Mouse (Mus musculus) left cerebral cortex, adult 18-20 months (tissue): ENCODE data around the gene Taf3. TPM values are rescaled to one million over a fixed set of nuclear protein-coding genes. Genes with fewer than 3 reads are reported as not detected.

Experiments
- DNase-seq, 2 experiments: peaks; one replicate each; pipeline ENCODE4 v3.0.0; 2021 to 2022; ENCODE audit warnings: low spot score in 2 of 2, mixed read lengths in 1 of 2
- total RNA-seq, 2 experiments: library from RNA; stranded (reverse); gene quantifications; 2 replicates each; pipeline ENCODE4 v1.2.3; 2021

Taf3 gene
- total RNA-seq, 2 experiments from 2014 or later, result 14.3 to 17.1 TPM

DNA sequence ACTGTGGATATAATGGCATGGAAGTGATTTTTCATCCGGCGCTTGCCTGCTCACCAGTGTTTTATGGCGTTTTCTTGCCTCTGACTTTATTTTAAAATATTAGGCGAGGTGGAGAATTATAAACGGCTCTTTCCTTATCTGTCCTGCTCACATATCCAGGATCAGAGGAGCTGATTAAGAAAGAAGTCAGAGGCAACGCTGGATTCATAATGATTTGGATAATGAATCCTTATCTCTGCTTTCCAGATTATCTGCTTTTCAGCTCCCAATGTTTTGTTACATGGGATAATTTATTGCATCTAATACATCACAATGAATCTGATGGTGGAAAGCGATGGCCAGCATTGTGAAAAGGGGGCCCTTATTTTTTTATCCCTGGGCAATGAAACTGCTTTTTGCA is 155.9 kb downstream of the Taf3 start:
- no peak for DNase-seq

DNA sequence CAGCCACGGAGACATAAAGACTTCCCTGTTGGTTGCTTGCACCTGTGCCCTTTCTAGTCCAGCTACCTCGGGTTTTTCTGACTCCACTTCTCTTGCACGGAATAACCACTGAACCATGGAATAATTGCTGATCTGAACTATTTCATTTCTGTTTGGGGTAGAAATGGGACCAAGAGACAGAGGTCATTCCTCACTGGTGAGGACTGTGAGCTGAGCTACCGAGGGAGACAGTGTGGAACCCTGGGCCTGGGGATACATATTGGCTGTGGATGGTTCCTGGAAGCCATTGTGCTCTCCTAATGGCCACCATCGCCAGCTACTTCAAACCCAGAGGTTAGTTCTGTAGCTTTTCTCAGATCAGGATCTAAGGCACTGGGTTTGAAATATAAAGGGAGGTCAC is 157.5 kb downstream of the Taf3 start:
- no peak for DNase-seq

DNA sequence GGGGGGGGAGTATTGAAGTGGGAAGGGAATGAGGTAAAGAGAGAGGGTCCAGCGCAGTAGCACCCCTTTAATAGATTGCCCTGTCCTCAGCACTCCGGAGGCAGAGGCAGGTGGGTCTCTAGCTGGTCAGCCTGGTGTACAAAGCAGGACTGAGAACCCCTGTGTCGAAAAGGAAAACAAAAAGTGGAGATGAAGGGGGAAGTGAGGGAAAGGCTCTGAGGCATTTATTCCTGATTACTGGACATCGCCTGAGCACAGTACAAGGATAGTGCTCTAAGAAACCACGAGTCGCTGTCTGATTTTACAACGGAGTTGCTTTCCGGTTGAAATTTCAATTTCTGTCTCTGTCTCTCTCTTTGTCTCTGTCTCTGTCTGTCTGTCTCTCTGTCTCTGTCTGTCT is 158.1 kb downstream of the Taf3 start:
- DNase-seq, result no peak

DNA sequence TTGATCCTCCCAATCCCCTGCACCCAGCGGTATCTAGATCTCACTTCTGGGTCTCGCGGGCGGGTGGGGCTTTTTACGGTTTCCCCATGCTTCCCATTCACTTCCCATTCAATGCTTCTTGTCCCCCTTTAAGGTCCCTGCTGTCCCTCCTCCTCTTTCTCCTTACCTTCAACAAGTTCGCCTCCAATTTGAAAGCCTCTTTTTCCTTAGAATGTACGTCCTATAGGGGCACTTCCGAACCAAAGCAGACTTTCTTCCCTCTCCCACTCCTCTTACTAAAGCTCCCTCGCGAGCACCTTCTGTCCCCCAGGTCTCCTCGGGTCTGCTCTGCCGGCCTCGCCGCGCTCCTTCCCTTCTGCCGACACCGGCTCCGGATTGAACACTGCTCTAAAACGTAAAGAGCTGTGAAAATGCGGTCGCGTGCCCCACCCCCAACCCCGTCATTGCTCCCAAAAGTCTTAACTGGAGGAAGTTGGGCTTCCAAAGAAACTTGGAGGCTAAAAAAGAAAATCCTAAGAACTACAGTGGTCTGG is 158.7 kb downstream of the Taf3 start, which contains the start of gene Gata3:
Gene Gata3, minus strand, starts transcription at position 384 of the 533 bp plus-strand sequence.
- DNase-seq, result no peak

DNA sequence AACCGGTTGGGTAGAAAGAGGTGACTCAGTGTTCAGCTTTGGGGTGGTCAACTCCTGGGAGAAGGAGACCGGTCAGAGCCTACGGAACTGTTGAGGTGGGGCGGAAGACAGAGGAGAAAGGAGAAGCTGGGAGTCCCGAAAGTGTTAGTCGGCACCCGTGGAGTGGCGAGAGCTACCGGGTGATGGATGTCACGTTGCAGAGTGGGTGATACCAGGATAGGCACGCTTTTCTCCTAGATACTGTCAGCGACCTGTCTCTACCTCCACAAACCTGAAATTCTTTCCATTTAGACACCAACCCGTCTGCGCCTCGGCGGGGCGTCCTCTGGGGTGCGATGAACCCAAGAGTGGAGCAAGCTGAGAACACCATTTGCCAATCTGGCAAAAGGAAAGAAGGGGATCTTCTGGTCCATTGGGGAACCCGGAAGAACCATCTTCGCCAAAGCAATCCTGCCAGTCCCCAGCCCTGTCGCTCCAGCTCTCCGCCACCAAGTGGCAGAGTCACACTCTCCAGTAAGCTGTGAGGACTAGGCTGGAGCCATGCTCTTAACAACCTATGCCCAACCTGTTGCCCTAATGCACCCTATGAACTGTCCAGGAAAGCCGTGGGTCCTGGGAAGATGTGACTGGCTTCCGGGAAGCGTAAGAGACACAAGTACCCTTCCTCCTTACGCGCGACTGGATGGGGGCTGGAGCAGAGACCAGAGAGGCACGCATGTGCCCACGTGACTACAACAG is 159.3 kb downstream of the Taf3 start, which contains the start of gene 9230102O04Rik:
Gene 9230102O04Rik, minus strand, starts transcription at position 628 of the 738 bp plus-strand sequence.
- DNase-seq, result no peak

DNA sequence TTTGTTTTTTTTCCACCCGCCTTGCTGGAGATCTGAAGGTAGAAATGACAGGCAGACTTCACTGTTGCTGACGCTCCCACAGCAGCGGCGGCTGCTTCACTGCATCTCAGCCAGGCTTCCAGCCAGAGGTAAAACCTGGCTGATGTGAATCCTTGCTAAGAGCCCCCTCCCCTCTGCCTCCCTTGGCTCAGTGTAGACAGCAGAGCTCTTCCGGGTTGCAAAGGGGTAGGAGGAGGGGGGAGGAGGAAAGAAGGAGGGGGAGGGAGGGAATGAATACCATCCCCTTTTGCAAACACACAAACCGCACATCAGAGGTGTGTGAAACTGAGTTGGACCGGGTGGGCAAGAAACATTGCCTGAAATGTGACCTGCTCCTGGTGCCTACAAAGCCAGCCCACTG is 160.8 kb downstream of the Taf3 start:
- no peak for DNase-seq

DNA sequence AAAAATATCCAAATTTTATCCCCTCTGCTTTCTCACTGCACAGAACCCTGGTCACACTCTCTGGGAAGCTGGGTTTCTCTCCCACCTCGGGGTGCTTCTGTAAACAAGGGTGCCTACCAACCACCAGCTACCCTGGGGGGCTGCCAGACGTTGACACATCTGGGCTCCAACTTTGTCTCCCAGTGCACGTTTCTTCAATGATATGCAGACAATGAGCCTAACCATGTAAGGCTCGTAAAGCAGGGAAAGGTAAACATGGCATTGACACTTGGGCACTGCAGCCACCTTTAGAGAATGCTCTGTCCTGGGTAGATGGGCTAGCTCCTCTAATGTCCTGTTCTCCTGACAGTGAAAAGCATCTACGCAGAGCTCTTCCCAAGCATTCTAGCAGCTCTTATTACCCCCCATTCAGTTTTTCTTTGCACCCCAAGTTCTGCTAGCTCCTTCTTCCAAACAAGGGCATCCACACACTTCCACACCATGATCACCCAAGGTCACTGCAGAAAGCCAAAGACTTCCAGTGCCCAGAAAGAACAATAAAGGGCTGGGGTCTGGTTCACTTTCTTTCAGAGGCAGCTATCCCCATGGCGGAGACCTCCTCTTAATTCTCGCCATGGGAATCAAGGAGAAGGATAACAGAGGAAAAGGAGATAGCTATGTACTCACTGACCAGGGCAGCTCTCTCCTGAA is 161.3 kb downstream of the Taf3 start:
- no peak for DNase-seq

DNA sequence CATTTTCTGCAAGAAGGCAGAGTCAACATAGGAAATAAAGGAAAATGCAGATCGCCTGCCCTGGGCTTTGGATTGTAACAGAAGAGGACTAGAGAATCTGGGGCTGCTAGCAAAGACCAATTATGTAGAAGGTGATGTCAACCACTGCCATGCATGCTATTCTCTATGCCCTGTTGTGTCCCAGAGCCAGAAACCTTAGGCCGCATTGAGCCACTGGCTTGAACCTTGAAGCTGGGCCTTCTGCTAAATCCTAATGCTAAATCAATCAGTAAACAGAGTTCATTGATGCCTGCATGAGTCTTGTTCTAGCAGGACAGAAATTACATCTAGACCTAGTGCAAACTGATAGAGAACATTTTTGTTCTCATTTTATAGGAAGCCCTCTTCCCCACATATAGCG is 162.4 kb downstream of the Taf3 start:
- DNase-seq, result no peak

DNA sequence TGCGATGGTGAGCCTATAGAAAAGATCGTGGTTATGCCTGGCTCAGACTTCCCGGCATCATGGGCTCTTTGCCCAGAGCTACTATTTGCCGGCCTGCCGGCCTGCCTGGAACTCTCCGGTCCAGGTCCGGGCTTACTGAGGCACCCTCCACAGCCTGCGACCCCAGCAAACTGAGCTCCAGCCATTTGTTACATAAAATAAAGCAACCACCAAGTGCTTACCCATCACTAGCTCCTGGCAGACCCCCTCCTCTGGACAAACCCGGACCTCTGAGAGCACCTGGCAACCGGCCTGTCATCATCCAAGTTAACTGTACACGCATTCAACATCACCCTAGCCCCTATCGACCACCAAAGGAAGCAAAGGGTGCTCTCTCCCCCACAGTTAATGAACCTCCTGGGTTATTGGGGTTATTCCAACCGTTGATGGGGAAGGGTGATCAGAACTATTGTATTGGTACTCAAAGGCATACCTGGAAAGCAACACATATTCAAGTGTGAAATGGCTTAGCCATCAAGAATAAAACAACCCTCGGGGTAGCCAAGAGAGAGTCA is 163.1 kb downstream of the Taf3 start:
- no peak for DNase-seq

DNA sequence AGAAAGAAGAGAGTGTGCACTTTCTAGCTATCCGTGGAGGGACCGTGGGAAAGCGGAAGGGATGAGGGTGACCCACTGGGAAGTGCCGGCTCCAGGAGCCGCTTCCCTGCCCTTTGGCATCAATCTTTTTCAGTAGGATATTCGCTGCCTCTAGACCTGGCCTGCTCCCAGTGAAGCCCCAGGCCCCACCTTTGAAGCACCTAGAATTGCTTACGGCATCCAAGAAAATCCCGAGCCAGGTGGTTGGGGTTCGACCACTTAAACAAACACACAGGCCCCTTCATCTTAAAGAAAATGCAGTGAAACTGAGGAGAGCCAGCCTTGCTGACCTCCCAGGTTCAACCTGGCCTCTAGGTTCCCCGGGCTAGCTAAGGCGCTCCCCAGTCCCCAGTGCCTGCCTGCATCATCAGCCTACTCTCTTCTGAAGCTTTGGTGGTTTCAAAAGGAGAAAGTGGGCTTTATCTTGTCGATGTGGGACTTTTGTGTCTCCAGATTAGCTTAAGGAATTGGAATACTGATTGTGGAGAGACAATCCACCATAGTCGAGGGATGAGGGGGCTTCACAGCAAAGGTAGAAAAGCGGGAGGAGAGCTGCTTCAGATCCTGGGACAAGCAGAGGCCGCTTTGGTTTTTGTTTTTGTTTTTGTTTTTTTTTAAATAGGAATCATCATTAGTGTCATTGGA is 163.7 kb downstream of the Taf3 start:
- DNase-seq, result no peak

DNA sequence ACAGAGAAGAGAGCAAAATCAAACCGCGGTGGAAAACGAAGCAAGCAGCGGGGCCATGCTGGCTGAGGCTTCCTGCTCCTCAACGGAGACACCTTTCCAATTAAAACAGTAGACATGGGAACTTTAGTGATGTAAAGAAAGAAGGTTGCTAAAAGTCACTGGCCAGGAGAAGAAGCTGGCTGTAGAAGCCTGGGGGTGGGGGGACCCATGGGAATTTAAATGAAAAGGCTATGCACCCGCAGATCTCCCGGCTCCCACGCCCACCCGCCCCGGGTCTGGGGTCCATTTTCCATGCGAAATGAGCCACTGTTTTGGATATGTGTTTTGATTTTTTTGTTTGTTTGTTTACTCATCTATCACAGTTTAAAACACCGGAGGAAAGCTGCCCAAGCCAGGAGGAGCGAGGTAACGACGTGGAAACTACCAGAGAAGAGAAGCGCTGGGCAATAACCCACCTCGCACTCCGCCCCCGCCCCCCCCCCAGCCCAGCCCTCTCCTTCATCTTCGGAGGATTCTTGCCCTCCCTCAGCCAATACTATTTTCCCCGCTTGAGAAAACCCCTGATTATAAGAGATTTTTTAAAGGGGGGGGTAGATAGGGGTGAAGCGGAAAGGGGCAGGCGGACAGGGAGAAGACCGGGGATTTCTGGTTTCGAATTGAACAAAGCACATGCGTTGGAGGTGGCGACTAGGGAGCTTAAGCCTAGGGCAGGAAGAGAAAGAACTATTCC is 164.4 kb downstream of the Taf3 start:
- no peak for DNase-seq

DNA sequence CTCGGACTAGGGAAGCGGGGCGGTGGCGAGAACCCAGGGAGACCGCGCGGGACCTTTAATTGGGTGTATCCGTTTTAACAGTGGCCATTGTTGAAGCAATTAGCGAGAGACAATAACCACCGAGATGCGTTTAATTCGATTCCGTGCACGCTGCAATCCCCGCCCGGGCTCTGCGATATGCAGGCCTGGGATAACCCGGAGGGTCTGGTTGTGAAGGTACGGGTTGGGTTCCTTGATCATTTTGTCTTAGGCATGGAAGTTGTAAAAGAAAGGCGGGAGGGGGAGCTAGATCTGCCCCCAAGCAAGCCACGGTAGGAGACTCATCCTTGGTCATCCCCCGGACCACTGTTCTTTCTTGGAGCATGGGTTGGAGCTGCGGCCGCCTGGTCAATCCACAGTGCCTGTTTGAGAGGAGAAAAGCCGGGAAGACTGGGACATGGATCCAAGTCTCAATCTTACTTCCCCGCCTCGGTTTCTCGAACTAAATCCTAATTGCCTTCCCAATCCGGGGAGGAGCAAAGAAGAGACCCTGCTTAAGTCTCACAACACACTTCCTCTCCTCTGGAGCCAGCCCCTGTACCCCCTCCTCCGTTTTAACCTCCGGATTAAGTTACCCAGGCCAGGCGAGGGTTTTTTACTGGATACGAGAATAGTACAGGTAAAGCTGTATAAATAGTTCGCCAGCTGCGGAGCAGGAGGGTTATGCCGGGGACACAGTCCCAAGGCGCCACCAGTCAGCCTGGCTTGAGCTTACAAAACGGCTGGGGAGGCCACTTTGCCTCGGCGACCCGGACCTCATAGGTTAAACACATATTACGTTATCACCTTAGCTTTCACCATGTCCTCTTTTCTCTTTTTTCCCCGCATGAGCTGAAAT is 165.2 kb downstream of the Taf3 start:
- DNase-seq, result no peak

DNA sequence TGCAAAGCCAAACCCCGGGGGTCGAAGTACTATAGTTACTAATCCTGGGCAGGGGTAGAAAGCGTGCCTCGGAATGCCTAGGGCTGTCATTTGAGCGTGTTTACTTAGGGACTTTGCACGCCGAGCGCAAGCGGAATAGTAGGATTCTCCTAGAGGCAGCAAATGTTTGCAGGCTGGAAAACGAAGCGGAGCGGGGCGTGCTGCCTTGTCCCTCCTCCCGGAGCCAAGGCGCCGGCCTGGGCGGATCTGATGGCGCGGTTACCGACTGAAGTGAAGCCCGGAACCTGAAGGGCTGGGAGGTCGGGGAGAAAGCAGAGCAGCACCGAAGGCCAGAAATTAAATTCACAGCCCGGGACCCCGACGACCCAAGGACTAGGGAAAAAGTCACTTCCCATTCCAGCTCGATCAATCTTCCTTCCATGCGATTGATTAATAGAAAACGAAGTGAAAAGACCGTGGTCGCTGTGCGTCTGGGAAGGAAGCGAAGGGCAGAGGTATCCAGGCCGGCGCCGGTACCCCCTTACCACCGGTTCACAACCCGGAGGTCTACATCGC is 165.9 kb downstream of the Taf3 start:
- DNase-seq, result no peak

DNA sequence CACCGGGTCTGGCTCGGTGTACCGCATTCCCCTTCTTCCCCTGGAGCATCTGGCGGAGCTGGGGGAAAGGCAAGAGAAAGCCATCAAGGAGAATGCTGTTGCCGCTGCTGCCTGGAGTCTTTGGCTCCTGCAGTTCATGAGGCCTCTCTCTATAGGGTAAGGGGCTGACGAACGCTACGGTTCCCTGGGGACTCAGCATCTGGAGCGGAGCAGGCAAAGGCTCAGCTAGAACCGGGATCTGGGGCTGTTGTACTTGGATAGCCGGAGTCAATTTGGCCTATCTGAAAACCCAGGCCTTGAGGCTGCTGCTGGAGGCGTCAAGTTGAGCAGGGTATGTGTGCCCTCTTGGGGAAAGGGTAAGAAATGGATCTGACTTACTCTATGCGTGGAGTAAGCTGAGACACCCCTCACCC is 166.8 kb downstream of the Taf3 start:
- DNase-seq, result no peak

DNA sequence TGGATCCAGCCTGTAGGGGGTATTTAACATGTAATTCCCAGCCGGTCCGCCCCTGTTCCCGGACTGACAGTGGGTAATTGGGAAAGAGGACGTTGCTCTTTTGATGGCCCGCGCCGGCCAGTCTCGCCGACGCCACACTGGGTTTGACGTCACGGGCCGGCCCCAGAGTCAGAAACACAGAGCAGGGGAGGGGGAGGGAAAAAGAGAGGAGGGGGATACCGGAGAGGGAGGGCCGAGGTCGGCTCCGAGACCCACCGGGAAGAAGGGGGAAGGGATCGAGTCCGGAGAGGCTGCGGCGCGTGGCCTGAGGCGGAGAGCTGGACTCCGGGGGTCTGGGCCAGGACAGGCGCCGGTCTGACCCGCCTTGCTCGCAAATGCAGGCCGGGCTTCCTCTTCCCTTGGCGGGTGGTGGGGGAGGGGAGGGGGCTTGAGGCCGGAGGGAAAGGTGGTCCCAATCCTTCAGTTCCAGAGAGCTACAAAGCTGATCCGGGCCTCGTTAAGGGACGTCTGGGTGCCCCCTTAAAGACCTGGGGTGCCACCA is 167.3 kb downstream of the Taf3 start, which contains the start of gene 4930412O13Rik:
Gene 4930412O13Rik, plus strand, starts transcription at position 202 of the 541 bp plus-strand sequence.
- DNase-seq, result no peak

DNA sequence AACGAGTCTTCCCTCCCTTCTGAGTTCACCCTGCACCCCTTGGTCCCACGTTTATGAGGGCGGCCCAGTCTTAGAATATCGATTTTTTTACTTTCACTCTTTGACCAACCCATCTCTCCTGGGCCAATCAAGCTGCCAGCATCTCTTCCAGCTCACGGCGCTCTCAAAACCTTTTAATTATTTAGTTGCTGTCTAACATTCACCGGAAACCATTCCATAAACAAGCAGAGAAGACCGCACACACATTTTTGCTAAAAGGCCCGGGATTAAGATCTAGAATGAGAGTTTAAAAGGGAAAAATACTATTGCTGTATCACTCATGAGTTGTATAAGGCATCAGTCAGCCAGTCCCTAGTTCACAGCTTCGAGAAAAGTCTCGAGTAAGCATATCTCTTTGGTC is 168.1 kb downstream of the Taf3 start:
- no peak for DNase-seq

DNA sequence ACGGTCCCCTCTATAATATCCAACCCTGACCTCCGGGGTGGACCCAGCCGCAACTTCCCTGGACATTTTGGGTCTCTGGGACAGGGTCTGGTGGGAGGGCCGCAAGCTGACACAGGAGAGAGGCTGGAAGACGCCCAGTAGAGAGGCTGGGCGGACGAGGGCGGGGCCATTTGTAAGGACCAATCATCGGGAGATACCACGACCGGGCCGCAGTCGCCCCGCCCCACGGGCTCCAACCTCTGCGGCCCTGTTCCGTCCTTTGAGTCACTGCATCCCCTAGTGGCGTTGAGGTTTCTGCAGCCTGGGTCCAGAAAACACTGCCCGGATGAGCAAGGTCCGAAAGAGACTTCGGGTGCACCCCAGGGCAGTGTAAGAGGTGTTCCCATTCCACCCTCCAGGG is 168.9 kb downstream of the Taf3 start:
- DNase-seq, result peak in 1 of 2 experiments; percentile 20

DNA sequence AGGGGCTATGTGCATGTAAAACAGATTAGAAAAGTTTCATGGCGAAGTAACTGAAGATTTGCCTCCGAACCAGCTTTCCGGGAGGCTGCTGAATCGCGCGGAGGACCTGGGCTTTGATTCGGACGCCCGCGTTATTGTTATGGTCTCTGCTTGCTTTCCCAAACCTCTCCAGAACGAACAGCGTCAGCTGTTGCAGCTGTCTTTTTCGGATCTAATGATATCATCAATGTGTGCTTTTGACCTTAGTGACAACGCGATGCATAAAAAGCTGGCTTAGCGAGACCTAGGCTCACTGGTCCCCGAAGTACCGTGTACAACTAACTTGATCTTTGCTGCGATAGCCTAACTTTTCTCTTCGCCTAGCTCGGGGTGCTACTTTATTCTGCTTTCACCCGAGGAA is 169.3 kb downstream of the Taf3 start:
- no peak for DNase-seq

DNA sequence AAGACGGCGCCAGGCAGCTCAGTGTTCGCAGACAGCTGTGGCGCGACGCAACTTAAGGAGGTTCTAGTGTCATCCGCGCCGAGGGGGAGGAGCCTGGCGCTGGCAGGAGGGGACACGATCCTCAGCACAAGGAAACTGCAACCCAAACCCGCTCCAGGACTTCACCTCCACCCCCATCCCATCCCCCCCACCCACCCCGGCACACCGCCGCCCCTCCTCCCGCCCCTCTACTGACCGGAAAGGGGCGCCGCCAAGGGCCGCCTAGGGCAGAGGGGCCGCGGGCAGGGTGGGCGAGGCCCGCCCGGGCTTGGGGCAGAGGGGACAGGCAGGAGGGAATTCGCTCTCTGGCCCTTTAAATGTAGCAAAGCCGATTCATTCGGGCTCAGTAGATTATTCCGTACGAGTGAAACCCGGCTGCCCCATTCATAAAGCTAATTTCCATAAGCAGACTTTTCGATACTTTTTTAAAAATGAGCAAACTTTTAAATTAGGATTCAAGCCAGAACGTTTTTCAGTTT is 169.8 kb downstream of the Taf3 start:
- no peak for DNase-seq
